Mouse (Mus musculus) lung, embryonic 15.5 days (tissue): ENCODE data around the gene Atg4d. TPM values are rescaled to one million over a fixed set of nuclear protein-coding genes. Genes with fewer than 3 reads are reported as not detected.
"Not testable (repeated sequence)": the region's sequence is repeated elsewhere in the genome, so short reads cannot be mapped to it uniquely, and the experiment has no call there.

ENCODE experiments used
- ATAC-seq: fragments of 200-750 bp; cut with Nextera tagmentation; 2 replicates; pipeline ENCODE4 v1.8.0; 2017; ENCODE audit warnings: moderate number of reproducible peaks, borderline replicate concordance; ENCODE audit not compliant: low FRiP score, low TSS enrichment; ENCODE audit errors: extremely low read depth
- H3K27ac ChIP-seq: fragments of 300-500 bp; sonication (generic); 2 replicates; pipeline ENCODE4 v1.5.1; 2015; ENCODE audit warnings: moderate library complexity, mild to moderate bottlenecking, inconsistent platforms
- H3K27me3 ChIP-seq: fragments of 300-500 bp; sonication (generic); 2 replicates; pipeline ENCODE4 v1.6.1; 2015; ENCODE audit warnings: inconsistent platforms
- H3K36me3 ChIP-seq: fragments of 300-500 bp; sonication (generic); 2 replicates; pipeline ENCODE4 v1.6.1; 2015; ENCODE audit warnings: inconsistent platforms
- H3K4me1 ChIP-seq: fragments of 300-500 bp; sonication (generic); 2 replicates; pipeline ENCODE4 v1.6.1; 2015; ENCODE audit warnings: inconsistent platforms
- H3K4me2 ChIP-seq: fragments of 300-500 bp; sonication (generic); 2 replicates; pipeline ENCODE4 v1.6.1; 2015; ENCODE audit warnings: inconsistent platforms, mild to moderate bottlenecking, moderate library complexity
- H3K4me3 ChIP-seq: fragments of 300-500 bp; sonication (generic); 2 replicates; pipeline ENCODE4 v1.5.1; 2015; ENCODE audit warnings: mild to moderate bottlenecking, inconsistent platforms
- H3K9ac ChIP-seq: fragments of 300-500 bp; sonication (generic); 2 replicates; pipeline ENCODE4 v1.6.1; 2015; ENCODE audit warnings: inconsistent platforms
- H3K9me3 ChIP-seq: fragments of 300-500 bp; sonication (generic); 2 replicates; pipeline ENCODE4 v1.6.1; 2016; ENCODE audit warnings: inconsistent platforms
- WGBS: fragments of 180-500 bp; shearing (Covaris S2); methylation state at CpG from one replicate; pipeline ENCODE4 v1.1.7; 2015; 5-methylcytosine and 5-hydroxymethylcytosine counted together
- polyA plus RNA-seq: library from polyadenylated mRNA; unstranded; fragments of >200 nt; fragmentation: Nextera tagmentation; extraction: Ambion mirVana; gene quantifications from 2 replicates; pipeline ENCODE4 v1.2.1, GENCODE M21; 2015

Gene Atg4d
- polyA plus RNA-seq, 1 experiment from 2014 or later, result 42.8 TPM

GRCm38 (mm10) chr9:21320280-21320618 is 55.2 kb downstream of the Atg4d start:
- Histone ChIP-seq H3K4me3 (peak overlapping the region; percentile 55), H3K9me3 (no peaks in the 10 kb centered on the region), H3K36me3 (no peaks in the 10 kb centered on the region), H3K9ac (peak overlapping the region; percentile 62), H3K4me2 (peak overlapping the region; percentile 82), H3K4me1 (peaks cover 16% of the 10 kb centered on the region), H3K27me3 (no peaks in the 10 kb centered on the region), H3K27ac (no peak overlapping the region)
- WGBS, result 21% methylated on average over 4 of the region's 4 CpGs
- ATAC-seq, result no peak; the same call in none of the 2 replicates

- H3K4me2 ChIP-seq, result peak within 1 kb of the TSS; percentile 82
- no peaks in the 10 kb centered on the region for H3K9me3 ChIP-seq
- H3K27ac ChIP-seq, result peak within 1 kb of the TSS; percentile 32
- H3K9ac ChIP-seq, result peak within 1 kb of the TSS; percentile 62
- H3K36me3 ChIP-seq, result no peaks in the 10 kb centered on the region
- H3K4me3 ChIP-seq, result peak within 1 kb of the TSS; percentile 55
- no peaks in the 10 kb centered on the region for H3K27me3 ChIP-seq
- ATAC-seq, result peak; percentile 93
- H3K4me1 ChIP-seq, result peaks cover 16% of the 10 kb centered on the region
- WGBS, result under 1% methylated on average over 52 of the region's 52 CpGs
These were observed 55.8 kb downstream of the Atg4d start, which contains the start of gene Slc44a2 for GRCm38 (mm10) chr9:21320619-21321512. Slc44a2 (plus strand) TSS chr9:21320698.

GRCm38 (mm10) chr9:21321513-21321835 is 56.4 kb downstream of the Atg4d start:
- Histone ChIP-seq H3K4me2 (peak overlapping the region; percentile 82), H3K4me3 (peak overlapping the region; percentile 55), H3K27me3 (no peaks in the 10 kb centered on the region), H3K36me3 (0 out of 2 replicates have a peak, but pooled peaks cover under 1% of the 10 kb centered on the region), H3K4me1 (peaks cover 16% of the 10 kb centered on the region), H3K9me3 (no peaks in the 10 kb centered on the region), H3K9ac (peak overlapping the region; percentile 62), H3K27ac (peak overlapping the region; percentile 32)
- WGBS, result 4% methylated on average over 6 of the region's 6 CpGs
- 0 out of 2 replicates have a peak, but pooled peaks have one; percentile 11 for ATAC-seq

- peak overlapping the region; percentile 82 for H3K4me2 ChIP-seq
- H3K9ac ChIP-seq, result no peak overlapping the region
- H3K9me3 ChIP-seq, result no peaks in the 10 kb centered on the region
- H3K27me3 ChIP-seq, result no peaks in the 10 kb centered on the region
- no peak for ATAC-seq
- peak overlapping the region; percentile 55; the same call in 1 of the 2 replicates for H3K4me3 ChIP-seq
- peaks cover 21% of the 10 kb centered on the region for H3K4me1 ChIP-seq
- peak overlapping the region; percentile 32; the same call in 1 of the 2 replicates for H3K27ac ChIP-seq
- WGBS, result 83% methylated on average over 19 of the region's 19 CpGs
- 0 out of 2 replicates have a peak, but pooled peaks cover 2% of the 10 kb centered on the region for H3K36me3 ChIP-seq
These were observed 57.3 kb downstream of the Atg4d start for GRCm38 (mm10) chr9:21322211-21322916.

GRCm38 (mm10) chr9:21322917-21323297 is 57.8 kb downstream of the Atg4d start:
- not testable (repeated sequence) for ATAC-seq

GRCm38 (mm10) chr9:21324269-21324668 is 59.2 kb downstream of the Atg4d start:
- no peaks in the 10 kb centered on the region for H3K27me3 ChIP-seq
- H3K36me3 ChIP-seq, result 0 out of 2 replicates have a peak, but pooled peaks cover 2% of the 10 kb centered on the region
- no peak overlapping the region for H3K4me3 ChIP-seq
- peaks cover 34% of the 10 kb centered on the region for H3K4me1 ChIP-seq
- no peaks in the 10 kb centered on the region for H3K9me3 ChIP-seq
- H3K9ac ChIP-seq, result no peak overlapping the region
- H3K27ac ChIP-seq, result 0 out of 2 replicates have a peak overlapping the region, but pooled peaks have one; percentile 4
- ATAC-seq, result no peak
- 81% methylated on average over 11 of the region's 11 CpGs for WGBS
- no peak overlapping the region for H3K4me2 ChIP-seq

More at GRCm38 (mm10) chr9:21322917-21323297, 57.8 kb downstream of the Atg4d start:
- H3K27me3 ChIP-seq, H3K9me3 ChIP-seq, H3K36me3 ChIP-seq, H3K9ac ChIP-seq, H3K4me3 ChIP-seq, H3K27ac ChIP-seq, H3K4me2 ChIP-seq: not testable (repeated sequence)
- WGBS, result 83% methylated on average over 8 of the region's 8 CpGs
- peaks cover 27% of the 10 kb centered on the region for H3K4me1 ChIP-seq

Other genes starting within 250 kb of the Atg4d start
- 55.1 and 57.5 TPM in 2 replicates for gene Icam1, start 249.3 kb upstream of the Atg4d start, polyA plus RNA-seq
- gene Icam4, start 235.9 kb upstream of the Atg4d start, polyA plus RNA-seq, result 2.4 and 2.9 TPM in 2 replicates
- gene Icam5, start 233.2 kb upstream of the Atg4d start, polyA plus RNA-seq, result 0.17 and 0.23 TPM in 2 replicates
- gene Zglp1, start 198.2 kb upstream of the Atg4d start, polyA plus RNA-seq, result 0.76 and 2.1 TPM in 2 replicates
- gene Gm49373, start 192.2 kb upstream of the Atg4d start, polyA plus RNA-seq, result 0.29 and 0.47 TPM in 2 replicates
- gene Fdx1l, start 191.7 kb upstream of the Atg4d start, polyA plus RNA-seq, result 55.3 and 56.9 TPM in 2 replicates
- gene Gm38431, start 173.3 kb upstream of the Atg4d start, polyA plus RNA-seq, result 2.4 and 2.5 TPM in 2 replicates
- gene Raver1, start 173.3 kb upstream of the Atg4d start, polyA plus RNA-seq, result 62.0 and 65.4 TPM in 2 replicates
- gene Tyk2, start 134.1 kb upstream of the Atg4d start, polyA plus RNA-seq, result 12.7 and 15.6 TPM in 2 replicates
- 316 and 319 TPM in 2 replicates for gene Cdc37, start 115.3 kb upstream of the Atg4d start, polyA plus RNA-seq
- 8.6 and 9.3 TPM in 2 replicates for gene Pde4a, start 99.6 kb upstream of the Atg4d start, polyA plus RNA-seq
- 65.5 and 68.3 TPM in 2 replicates for gene Keap1, start 25.9 kb upstream of the Atg4d start, polyA plus RNA-seq
- gene S1pr5, start 16.9 kb upstream of the Atg4d start, polyA plus RNA-seq, result 0.10 and 0.15 TPM in 2 replicates
- gene Kri1, start 22.7 kb downstream of the Atg4d start, polyA plus RNA-seq, result 12.1 and 14.0 TPM in 2 replicates
- 50.9 and 52.3 TPM in 2 replicates for gene Cdkn2d, start 26.1 kb downstream of the Atg4d start, polyA plus RNA-seq
- gene Ap1m2, start 47.0 kb downstream of the Atg4d start, polyA plus RNA-seq, result 52.2 and 53.3 TPM in 2 replicates
- 129 and 146 TPM in 2 replicates for gene Slc44a2, start 55.4 kb downstream of the Atg4d start, polyA plus RNA-seq
- gene Ilf3, start 102.6 kb downstream of the Atg4d start, polyA plus RNA-seq, result 195 and 198 TPM in 2 replicates
- gene Qtrt1, start 146.5 kb downstream of the Atg4d start, polyA plus RNA-seq, result 42.4 and 43.7 TPM in 2 replicates
- 73.6 and 77.4 TPM in 2 replicates for gene Dnm2, start 159.6 kb downstream of the Atg4d start, polyA plus RNA-seq
- gene Tmed1, start 245.0 kb downstream of the Atg4d start, polyA plus RNA-seq, result 119 and 123 TPM in 2 replicates